Mouse (Mus musculus): ENCODE results near the gene Sh3pxd2b.

Sh3pxd2b gene

DNA sequence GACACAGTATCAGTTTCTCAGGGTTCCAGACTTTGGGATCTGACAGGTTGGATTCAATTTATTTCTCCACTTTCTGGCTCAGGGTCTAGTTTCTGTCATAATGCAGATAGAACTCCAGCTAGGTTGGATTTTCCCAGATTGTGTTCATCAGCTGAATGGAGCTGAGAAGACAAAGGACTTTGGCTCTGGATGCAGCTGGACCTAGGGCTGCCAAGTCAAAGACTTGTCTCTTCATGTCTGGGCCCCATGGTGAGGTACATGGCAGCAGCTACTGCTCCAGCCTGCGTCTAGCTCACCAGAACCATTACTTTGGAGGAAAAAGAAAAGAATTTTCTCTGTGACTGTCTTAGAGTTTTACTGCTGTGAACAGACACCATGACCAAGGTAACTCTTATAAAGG lies 28.5 kb downstream of the Sh3pxd2b start:
- no peak for DNase-seq

DNA sequence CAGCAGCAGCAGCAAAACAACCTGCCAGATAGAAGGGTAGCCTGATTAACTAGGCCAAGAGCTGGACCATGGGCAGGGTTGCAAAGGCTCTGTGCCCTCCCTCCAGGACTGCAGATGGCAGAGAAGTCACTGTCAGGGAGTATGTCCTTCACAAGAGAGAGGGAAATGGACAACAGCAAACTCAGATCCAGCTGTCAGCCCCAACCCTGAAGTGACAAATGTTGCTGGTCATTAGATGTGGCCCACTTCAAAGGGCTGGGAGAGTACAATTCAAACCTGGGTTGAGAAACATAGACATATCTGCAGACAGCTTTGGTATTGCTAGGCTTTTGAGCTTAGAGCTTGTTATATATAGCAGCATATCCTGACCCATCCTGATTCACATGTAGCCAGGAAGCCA lies 32.3 kb downstream of the Sh3pxd2b start:
- no peak for DNase-seq

DNA sequence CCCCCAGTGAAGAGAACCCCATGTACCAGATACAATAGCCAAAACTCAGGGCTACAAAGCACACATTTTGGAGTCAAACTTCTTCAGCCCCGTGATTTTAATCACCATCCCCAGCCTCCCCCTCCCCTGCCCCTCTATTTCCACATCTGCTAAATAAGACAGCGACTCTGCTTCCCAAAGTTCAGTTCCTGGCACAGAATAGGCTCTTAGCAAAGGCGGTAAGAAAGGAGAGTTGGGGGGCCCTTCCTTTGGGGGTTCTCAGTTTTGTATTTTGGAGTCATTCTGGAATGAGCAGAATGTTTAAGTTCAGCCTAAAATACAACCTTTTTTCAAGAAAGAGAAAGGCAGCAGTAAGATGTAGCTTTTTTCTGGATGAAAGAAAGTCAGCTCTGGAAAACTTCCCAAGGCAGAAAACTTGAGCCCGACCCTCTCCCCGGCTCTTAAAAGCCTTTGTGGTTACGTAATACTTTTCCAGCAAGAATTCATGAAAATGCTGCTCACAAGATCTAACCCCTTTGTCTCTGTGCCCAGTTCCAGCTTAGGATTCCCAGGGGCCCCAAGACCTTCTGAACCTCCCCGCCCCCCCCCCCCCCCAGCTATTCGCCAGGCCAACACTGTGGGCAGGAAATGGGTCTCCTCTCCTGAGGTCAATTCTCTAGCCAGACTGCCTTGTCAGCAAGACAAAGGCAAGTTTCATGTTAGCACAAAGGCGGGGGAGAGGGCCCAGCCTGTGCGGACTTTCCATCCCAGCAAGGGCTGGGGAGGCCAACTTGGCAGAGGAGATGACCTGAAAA lies 35.9 kb downstream of the Sh3pxd2b start:
- peak; percentile 35 for DNase-seq

DNA sequence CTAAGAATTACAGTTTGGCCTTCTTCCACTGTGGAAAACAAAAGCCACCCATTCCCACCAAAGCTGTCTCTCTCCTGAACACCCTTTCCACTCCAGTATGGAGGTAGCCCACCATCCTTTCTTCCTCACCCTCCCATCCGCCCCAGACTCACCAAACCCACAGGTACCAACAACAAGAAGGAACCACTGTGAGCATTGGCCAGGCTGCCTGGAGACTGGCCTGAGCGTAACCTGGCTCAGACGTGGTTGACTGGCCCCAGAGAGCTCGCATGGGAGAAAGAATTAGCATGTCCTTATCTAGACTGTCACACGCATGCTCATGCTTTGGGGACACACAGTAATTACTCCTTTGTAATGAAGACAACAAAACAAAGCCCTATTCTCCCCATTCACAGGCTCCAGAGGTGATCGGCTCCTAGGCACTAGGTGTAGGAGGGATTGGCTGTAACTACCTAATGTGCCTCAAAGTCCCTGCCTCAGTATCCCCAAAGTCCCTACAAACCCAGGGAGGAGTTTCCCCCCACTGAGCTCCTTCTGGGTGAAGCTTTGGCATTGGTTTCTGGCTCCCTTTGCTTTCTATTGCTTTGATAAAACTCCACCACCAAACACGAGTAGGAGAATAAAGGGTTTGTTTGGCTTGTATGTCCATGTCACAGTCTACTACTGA lies 36.6 kb downstream of the Sh3pxd2b start:
- no peak for DNase-seq

DNA sequence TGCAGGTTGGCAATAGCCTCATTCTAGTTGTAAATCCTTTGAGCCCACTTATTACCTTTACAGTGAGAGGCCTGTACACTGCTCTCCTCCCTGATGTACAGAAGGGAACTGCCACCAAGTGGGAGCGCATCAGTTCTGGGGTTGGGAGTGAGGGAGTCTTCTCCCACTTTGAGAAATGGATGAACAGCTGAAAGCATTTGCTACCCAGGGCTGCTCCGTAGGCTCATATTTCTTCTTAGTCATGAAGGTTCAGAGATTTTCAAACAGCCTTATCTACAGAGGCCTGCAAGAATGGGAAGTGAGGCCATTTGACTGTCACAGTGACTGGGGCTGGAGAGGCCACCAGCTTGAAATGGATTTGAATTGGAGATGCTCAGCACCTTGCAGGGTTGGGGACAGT lies 38.4 kb downstream of the Sh3pxd2b start:
- no peak for DNase-seq

DNA sequence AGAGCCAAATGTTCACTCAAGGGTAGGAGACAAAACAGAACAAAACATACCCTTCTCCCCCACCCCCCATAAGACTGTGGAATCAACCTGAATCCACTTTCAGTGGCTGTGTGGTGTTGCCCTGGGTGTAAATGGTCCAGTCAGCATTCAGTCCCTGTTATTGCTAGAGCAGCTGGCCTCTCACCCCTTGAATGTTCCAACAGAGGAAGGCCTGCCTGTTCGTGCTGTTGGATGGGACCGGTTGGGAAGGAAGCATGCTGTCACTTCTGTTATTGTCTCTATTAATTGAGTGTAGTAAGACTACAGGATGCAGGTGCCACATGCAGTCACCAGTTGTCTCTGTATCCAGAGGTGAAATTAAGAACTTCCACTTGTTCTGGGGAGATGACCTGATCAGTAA lies 40.4 kb downstream of the Sh3pxd2b start:
- DNase-seq = no peak

DNA sequence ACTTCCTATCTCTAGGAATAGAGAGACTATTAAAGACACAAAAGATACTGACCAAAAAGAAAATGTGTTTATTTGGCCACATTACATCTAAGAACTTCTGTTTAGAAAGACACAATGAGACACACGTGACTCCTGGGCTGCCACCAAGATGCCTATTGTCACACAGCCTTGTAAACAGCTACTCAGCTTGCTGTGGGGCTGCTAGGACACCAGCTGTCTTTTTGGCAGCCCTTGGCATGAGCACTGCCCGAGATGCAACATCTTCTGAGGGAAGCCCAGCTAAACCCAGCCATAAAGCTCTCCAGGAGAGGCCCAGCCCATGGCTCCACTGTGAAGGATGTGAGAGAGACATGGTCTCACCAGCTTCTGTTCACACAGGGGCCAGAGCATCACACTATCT lies 45.5 kb downstream of the Sh3pxd2b start:
- DNase-seq = no peak

DNA sequence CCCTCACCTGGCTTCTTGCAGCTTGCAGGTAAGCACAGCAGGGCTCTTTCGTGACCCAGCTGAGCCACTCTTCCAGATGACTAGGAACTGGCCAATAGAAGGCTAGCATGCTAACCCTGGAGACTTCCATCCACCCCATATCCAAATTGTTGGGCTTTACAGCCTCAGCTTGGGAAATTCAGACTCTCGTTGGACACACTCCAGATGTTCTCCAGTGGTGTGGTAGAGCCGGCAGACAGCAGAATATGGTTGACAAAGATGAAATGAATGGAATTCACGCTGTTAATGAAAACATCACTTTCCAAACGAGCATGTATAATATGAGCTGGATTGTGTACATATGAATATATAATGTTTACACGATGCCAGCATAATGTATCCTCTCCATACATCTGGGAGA lies 48.2 kb downstream of the Sh3pxd2b start:
- no peak for DNase-seq

DNA sequence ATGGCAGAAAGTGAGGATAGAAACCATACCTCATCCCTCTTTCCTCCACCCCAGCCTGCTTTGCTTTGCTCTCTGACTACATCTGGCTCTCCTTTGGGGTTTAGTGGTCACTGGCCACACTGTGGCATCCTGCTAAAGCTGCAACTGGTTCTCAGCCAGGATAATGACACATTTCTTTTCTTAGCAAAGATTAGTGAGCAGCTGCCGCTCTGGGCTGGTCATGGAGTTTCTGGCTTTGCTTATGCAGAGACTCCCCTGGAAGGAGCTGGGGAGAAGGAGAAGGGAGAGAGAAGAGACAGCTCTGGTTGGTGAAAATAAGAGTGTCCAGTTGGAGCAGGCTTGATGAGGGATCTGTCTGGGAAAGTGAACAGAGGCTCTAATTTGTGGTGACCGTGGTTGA lies 50.8 kb downstream of the Sh3pxd2b start:
- DNase-seq = no peak

DNA sequence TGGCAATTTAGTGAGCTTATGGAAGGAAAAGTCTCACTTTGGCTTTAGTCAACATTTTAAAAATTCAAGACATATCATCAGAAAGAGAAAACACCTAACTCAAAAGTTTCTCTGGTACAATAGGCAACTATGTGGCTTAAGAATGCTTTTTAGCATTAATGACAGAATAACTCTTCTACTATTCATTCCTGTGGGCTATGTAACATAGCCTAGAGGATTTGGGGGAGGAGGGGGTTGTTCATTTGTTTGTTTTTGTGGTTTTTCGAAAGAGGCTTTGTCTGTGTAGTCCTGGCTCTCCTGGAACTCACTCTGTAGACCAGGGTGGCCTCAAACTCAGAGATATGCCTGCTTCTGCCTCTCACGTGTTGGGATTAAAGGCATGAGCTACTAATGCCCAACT lies 51.6 kb downstream of the Sh3pxd2b start:
- no peak for DNase-seq

DNA sequence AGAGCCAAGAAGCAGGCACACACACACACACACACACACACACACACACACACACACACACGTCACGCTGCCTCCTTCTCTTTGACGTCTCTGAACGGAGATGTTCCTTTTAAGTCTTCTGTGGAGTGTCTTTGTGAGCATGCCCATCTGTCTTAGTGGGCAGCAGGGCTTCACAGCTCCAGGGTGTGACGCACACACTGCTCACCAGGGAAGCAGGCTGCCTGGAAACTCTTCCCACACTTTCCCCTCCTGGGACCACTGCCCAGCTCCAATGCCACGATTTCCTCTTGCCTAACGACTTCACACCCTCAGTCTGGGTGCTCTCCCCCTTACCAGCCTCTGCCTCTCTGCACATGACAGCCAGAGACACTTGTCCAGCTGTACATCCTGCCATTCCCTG lies 55.1 kb downstream of the Sh3pxd2b start:
- no peak for DNase-seq

DNA sequence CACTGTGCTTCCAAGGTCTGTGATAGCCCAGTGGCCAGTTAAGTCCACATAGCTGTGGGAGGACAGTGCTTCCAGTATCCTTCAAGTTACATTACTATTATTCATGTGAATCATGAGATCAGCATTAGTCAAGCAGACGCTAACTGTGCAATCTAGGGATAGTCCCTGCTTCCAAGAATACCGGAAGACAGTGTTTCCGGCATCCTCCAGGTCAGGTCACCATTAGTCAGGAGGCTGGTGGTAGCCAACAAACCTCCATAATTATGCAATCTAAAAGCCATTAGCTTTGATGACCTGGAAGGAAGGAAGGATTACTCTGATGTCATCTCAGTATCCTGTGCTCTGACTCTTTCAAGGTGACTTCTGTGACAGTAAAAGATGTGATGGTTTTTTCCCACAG lies 57.1 kb downstream of the Sh3pxd2b start:
- DNase-seq = no peak

DNA sequence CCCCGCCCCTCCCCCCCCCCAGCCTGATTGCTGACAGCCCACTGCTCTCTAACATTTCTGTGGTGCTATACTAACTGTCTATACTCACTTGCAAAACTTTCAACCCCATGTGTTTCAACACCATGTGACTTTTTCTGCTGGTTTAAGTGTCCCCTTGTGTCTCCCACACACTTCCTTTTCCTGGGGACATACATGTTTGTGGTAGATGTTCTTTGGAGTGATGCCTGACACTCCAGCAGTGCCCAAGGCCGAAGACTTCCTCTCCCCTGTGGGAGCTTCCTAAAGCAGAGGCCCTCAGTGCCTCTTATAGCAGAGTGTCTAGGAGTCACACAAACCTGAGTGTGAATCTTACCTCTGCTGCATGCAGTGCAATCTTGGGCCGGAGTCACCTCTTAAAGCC lies 60.2 kb downstream of the Sh3pxd2b start:
- no peak for DNase-seq

DNA sequence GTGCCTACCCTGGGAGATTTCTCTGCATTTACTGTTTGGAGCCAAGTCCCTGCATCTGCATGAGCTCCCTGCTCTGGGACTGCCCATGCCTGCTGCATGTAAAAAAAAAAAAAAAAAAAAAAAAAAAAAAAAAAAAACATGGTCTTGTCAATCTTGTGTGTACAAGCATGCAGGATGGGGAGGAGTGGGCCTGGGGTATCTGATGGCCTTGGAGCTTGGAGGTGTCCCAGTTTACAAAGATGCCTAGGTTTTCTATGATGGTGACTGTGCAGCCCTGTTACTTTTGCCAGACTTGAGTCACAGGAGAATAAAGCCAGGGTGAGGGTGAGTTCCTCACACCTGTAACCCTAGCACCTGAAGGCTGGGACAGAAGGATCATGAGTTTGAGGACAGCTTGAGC lies 61.4 kb downstream of the Sh3pxd2b start:
- no peak for DNase-seq

DNA sequence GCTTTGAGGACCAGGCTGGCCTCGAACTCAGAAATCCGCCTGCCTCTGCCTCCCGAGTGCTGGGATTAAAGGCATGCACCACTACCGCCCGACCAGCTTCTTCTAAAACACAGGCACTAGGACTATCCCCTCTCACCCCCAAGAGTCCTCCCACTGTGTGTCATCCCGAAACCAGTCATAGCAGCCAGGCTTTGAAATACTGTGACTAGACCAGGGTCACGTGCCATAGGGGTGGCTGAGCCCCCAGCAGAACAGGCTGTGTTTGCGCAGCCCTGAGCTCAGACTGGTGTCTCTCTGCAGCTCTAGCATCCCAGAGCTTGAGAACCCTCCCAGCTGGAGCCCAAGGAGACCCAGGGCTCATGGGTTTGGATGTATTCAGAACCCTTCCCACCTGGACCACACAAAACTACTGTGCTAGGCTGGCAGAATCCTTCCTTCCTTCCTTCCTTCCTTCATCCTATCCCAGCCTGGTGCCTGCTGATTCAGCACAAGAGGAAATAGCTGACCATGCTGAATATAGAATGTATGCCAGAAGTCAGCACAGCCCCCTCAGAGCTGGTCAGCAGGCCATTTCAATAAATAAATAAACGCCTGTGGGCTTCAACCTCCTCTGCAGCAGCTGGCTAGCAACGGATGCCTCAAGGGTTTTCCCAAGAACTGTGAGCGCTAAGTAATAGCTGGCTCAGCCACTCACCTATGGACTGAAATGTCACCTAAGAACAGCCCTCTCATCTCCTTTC lies 62.4 kb downstream of the Sh3pxd2b start:
- DNase-seq = no peak

DNA sequence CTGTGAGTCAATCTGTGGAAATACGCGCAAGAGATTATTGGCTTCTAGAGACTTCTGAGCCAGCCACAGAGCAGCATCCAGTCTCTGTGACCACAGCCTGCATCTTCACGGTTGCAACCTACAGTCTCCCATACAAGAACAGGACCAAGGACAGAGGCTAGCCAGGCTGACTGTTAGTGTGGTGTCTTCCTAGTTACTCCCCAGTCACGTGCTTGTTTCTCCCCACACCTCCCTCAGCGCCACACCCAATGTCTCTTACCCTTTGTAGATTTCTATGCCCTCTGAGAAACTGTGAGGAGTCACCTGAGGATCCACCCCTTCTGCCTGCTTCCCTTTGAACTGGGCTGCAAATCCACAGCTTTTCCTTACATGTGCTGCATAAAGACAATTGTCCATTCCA lies 72.4 kb downstream of the Sh3pxd2b start:
- no peak for DNase-seq

DNA sequence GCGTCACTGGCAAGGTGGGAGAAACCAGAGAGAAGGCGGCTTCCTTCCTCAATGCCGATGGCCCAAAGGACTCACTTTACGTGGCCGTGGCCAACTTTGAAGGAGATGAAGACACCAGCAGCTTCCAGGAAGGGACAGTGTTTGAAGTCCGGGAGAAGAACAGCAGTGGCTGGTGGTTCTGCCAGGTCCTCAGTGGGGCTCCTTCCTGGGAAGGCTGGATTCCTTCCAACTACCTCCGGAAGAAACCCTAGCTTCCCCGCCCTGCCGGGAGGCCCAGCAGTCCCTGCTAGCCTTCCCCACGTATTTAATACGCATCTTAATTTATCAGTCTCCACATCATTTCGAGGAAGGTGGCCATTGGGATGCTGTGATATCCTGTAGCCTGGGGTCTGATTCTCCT lies 75.7 kb downstream of the Sh3pxd2b start:
- peak; percentile 40 for DNase-seq

DNA sequence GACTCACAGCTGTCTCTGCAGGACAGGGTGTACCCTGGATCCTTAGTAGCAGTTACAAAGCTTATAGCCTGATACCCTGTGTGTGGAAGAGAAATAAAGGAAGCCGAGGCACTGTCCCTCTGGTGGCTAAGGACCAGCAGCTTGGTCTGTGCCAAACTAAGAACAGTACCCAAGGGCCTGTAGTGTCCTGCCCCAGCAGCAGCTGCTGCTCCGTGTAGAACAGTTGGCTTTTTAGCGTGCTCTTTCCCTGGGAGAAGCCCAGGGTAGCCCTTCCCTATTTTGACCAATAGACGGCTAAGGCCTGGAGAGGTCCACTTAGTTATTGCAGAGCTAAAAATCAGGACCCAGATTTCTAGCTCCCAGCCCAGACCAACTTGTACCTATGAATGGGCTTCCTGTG lies 77.0 kb downstream of the Sh3pxd2b start:
- no peak for DNase-seq

DNA sequence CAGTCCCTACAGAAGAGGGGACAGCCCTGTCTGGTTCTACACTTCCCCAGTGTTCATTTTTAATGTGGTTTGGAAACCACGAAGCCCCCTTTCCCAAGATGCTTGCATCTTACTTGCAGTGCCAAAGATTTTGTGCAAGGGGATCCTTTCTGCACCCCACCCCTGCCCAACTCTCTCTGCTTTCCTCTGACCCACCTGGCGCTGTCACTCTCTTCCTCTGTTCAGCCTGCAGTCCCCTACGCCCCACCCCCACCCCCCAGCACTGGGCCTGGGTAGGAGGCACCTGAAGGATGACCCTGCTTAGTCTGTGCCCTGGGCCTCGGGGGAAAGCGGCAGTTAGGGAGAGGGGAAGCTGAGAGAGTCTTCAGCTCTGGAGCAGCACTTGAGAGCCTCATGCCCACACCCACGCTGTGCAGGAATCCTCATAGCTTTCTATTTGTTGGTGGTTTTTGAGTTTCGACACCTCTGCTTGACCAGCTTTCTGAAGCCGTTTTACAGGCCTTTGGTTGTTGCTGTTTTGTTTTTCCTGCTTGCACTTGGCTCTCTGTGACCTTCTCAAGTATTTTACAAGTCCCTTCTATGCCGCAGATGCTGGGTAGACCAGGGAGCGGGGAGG lies 77.5 kb downstream of the Sh3pxd2b start:
- no peak for DNase-seq

DNA sequence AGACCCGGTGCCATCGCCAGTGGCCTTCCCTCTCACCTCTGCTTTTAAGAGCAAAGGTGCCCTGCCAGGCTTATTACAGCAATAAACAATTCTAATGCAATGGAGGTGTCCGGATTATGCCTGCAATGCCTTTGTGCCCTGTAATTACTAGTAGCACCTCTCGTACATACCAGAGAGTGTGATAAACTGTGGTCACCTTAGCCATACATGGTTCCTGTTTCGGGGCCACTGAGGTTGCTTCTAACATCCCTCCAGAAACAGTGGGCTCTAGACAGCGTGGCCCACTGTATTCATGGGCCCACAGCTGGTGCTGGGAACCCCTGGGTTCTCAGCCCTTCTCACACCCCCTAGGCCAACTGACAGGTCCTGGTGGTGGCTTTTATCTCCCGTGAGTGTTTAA lies 79.9 kb downstream of the Sh3pxd2b start:
- no peak for DNase-seq

DNA sequence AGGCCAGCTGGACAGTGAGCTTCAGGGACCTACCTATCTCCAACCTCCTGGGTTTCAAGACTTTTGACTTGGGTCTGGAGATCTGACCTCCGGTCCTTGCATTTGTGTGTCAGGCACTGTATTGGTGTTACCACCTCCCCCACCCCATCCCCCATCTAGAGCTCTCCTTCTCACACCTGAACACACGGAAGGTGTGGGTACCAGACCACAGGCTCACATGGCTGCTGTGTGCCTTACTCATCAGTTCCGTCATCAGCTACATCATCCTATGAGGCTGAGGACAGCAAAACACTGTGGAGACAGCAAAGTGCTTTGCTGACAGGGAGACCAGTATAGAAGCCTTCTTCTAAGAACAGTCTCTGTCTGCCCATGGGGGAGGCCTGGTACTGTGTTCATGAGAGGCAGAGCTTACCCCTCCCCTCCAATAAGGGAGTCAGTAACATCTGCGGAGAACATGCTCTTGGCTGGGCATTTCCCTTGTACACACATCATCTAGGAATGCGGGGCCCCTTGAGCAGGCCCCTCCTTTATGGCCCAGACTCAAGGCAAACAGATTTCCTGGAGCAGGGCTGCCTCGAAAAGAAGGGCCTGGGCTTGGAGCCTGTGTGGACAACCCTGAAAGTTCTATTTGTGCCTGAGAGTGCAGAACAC lies 87.9 kb downstream of the Sh3pxd2b start:
- no peak for DNase-seq

DNA sequence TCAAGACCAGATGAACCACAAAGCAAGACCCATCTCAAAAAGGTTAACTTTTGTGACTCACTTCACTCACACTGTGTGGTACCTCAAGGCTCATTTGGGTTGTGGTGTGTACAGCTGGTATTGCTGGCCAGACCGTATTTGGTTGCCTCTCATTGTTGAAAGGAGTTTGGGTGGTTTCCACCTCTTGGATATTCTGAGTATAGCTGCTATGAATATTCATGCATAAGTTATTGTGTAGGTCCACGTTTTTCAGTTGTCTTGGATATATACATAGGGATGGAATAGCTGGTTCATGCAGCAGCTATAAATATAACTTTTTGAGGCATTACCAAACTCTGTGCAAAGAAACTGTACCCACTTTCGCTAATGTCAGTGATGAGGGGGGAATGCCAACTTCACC lies 95.0 kb downstream of the Sh3pxd2b start:
- DNase-seq = no peak

DNA sequence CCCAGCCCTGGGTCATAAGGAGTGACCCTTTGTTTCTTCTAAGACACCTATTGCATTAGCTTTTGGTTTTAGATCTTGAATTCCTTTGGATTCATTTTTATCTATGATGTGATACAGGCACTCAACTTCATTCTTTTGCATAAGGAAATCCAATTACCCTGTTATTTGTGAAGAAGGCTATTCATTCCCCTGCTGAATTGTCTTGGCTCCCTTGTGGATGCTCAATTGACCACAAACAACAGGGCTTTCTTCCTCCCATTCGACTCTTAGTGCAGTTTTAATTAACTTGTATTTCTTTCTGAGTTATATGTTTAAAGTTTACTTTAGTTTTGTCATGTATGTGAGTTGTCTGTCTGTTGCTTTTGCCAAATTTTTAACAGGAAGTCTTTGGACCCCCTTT lies 96.6 kb downstream of the Sh3pxd2b start:
- DNase-seq = no peak

Measured in cerebellum, adult 11-12 months (tissue).